Mouse (Mus musculus): ENCODE data around the gene S100a1.
A peak's percentile ranks its signal among the peaks of the same experiment; 100 is the strongest.

S100a1 gene

GRCm38 (mm10) chr3:90509747-90510123, 4.5 kb downstream of the S100a1 start:
- DNase-seq (ENCODE audit: low read depth, low spot score) = peak; percentile 26

- peak; percentile 98 for DNase-seq (ENCODE audit: low read depth, low spot score)
Measured at GRCm38 (mm10) chr3:90508950-90509746, 5.0 kb downstream of the S100a1 start, which contains the start of gene Chtop. Gene Chtop, minus strand, starts transcription at chr3:90509498.

- DNase-seq (ENCODE audit: low read depth, low spot score) = no peak
Measured at GRCm38 (mm10) chr3:90508287-90508949, 5.8 kb downstream of the S100a1 start.

- DNase-seq (ENCODE audit: low read depth, low spot score) = no peak
Measured at GRCm38 (mm10) chr3:90506362-90506761, 7.8 kb downstream of the S100a1 start.

GRCm38 (mm10) chr3:90505216-90505615, 9.0 kb downstream of the S100a1 start:
- DNase-seq (ENCODE audit: low read depth, low spot score) = no peak

- no peak for DNase-seq (ENCODE audit: low read depth, low spot score)
Measured at GRCm38 (mm10) chr3:90503444-90503843, 10.7 kb downstream of the S100a1 start.

GRCm38 (mm10) chr3:90497597-90497996, 16.6 kb downstream of the S100a1 start:
- DNase-seq (ENCODE audit: low read depth, low spot score) = no peak

GRCm38 (mm10) chr3:90495850-90496525, 18.2 kb downstream of the S100a1 start:
- DNase-seq (ENCODE audit: low read depth, low spot score) = no peak

GRCm38 (mm10) chr3:90493831-90494540, 20.2 kb downstream of the S100a1 start:
- no peak for DNase-seq (ENCODE audit: low read depth, low spot score)

GRCm38 (mm10) chr3:90491350-90491749, 22.8 kb downstream of the S100a1 start:
- DNase-seq (ENCODE audit: low read depth, low spot score) = no peak

GRCm38 (mm10) chr3:90490696-90491256, 23.4 kb downstream of the S100a1 start, which contains the start of gene Snapin:
Gene Snapin, minus strand, starts transcription at chr3:90491033.
- peak; percentile 89 for DNase-seq (ENCODE audit: low read depth, low spot score)

GRCm38 (mm10) chr3:90488576-90488975, 25.6 kb downstream of the S100a1 start:
- DNase-seq (ENCODE audit: low read depth, low spot score) = no peak

GRCm38 (mm10) chr3:90486998-90487397, 27.2 kb downstream of the S100a1 start:
- no peak for DNase-seq (ENCODE audit: low read depth, low spot score)

GRCm38 (mm10) chr3:90475831-90476611, 38.2 kb downstream of the S100a1 start, which contains the start of gene Ilf2:
Gene Ilf2, plus strand, starts transcription at chr3:90476126.
- peak; percentile 90 for DNase-seq (ENCODE audit: low read depth, low spot score)

GRCm38 (mm10) chr3:90475151-90475830, 38.9 kb downstream of the S100a1 start:
- no peak for DNase-seq (ENCODE audit: low read depth, low spot score)

GRCm38 (mm10) chr3:90472213-90472612, 42.0 kb downstream of the S100a1 start:
- no peak for DNase-seq (ENCODE audit: low read depth, low spot score)

GRCm38 (mm10) chr3:90467618-90468300, 46.4 kb downstream of the S100a1 start:
- no peak for DNase-seq (ENCODE audit: low read depth, low spot score)

GRCm38 (mm10) chr3:90466311-90466766, 47.9 kb downstream of the S100a1 start:
- DNase-seq (ENCODE audit: low read depth, low spot score) = peak; percentile 39

GRCm38 (mm10) chr3:90465686-90466310, 48.4 kb downstream of the S100a1 start, which contains the start of gene Npr1:
Gene Npr1, minus strand, starts transcription at chr3:90465866.
- no peak for DNase-seq (ENCODE audit: low read depth, low spot score)

All from WW6 (cell line).